Mouse (Mus musculus) bone marrow macrophage, adult 2 months (primary cell): ENCODE results near the gene Pex3. TPM values are rescaled to one million over a fixed set of nuclear protein-coding genes. Genes with fewer than 3 reads are reported as not detected.

Source experiments
- H3K27ac ChIP-seq: 2 replicates; pipeline ENCODE4 v1.5.1; 2012; ENCODE audit warnings: low read depth, low read length; ENCODE audit not compliant: insufficient read depth
- H3K4me1 ChIP-seq: 2 replicates; pipeline ENCODE4 v1.6.1; 2012; ENCODE audit warnings: low read length; ENCODE audit not compliant: control insufficient read depth, insufficient read depth
- H3K4me3 ChIP-seq: 2 replicates; pipeline ENCODE4 v1.5.1; 2012; ENCODE audit warnings: mild to moderate bottlenecking, low read length, moderate library complexity; ENCODE audit not compliant: insufficient read depth
- CTCF ChIP-seq: IDR thresholded peaks from 2 replicates; pipeline ENCODE4 v1.5.1; 2012; ENCODE audit warnings: low read depth, mild to moderate bottlenecking, low read length, moderate library complexity
- POLR2A ChIP-seq: IDR thresholded peaks from 2 replicates; pipeline ENCODE4 v1.6.1; 2012; ENCODE audit warnings: mild to moderate bottlenecking, low read depth, low read length, borderline replicate concordance
- polyA plus RNA-seq: library from polyadenylated mRNA; stranded (reverse); fragments of >200 nt; gene quantifications from 2 replicates; pipeline ENCODE4 v1.2.4, GENCODE M21; 2012; ENCODE audit not compliant: missing spikeins, insufficient read depth, insufficient read length

The Pex3 gene
- polyA plus RNA-seq, 1 experiment = 19.6 TPM

- TF ChIP-seq POLR2A = no peak
- TF ChIP-seq CTCF = no peak
- Histone ChIP-seq H3K27ac (no peak overlapping the region), H3K4me3 (no peak overlapping the region), H3K4me1 (peaks cover 39% of the 10 kb centered on the region)
Measured at GRCm38 (mm10) chr10:13496315-13496714, 56.6 kb downstream of the Pex3 start.

- no peak overlapping the region for H3K4me3 ChIP-seq
- peaks cover 25% of the 10 kb centered on the region for H3K4me1 ChIP-seq
- TF ChIP-seq CTCF = no peak
- TF ChIP-seq POLR2A = no peak
- no peak overlapping the region for H3K27ac ChIP-seq
Measured at GRCm38 (mm10) chr10:13493978-13494686, 58.8 kb downstream of the Pex3 start.

- no peak overlapping the region for H3K27ac ChIP-seq
- H3K4me1 ChIP-seq = peaks cover 2% of the 10 kb centered on the region; the same call in 1 of the 2 replicates
- TF ChIP-seq CTCF (no peak), POLR2A (no peak)
- no peak overlapping the region for H3K4me3 ChIP-seq
Measured at GRCm38 (mm10) chr10:13489671-13490070, 63.3 kb downstream of the Pex3 start.

- H3K4me1 ChIP-seq = peaks cover 2% of the 10 kb centered on the region; the same call in 1 of the 2 replicates
- no peak overlapping the region for H3K27ac ChIP-seq
- TF ChIP-seq CTCF = no peak
- no peak for TF ChIP-seq POLR2A
- no peak overlapping the region for H3K4me3 ChIP-seq
Measured at GRCm38 (mm10) chr10:13485958-13486357, 67.0 kb downstream of the Pex3 start.

- Histone ChIP-seq H3K27ac (no peak overlapping the region), H3K4me1 (peaks cover 4% of the 10 kb centered on the region; the same call in 1 of the 2 replicates), H3K4me3 (no peak overlapping the region)
- TF ChIP-seq POLR2A = no peak
- no peak for TF ChIP-seq CTCF
Measured at GRCm38 (mm10) chr10:13479341-13479740, 73.6 kb downstream of the Pex3 start.

- H3K4me1 ChIP-seq = peaks cover 10% of the 10 kb centered on the region
- no peak overlapping the region for H3K4me3 ChIP-seq
- TF ChIP-seq CTCF (no peak), POLR2A (no peak)
- no peak overlapping the region for H3K27ac ChIP-seq
Measured at GRCm38 (mm10) chr10:13475121-13475520, 77.8 kb downstream of the Pex3 start.

GRCm38 (mm10) chr10:13474568-13474955 is 78.4 kb downstream of the Pex3 start:
- Histone ChIP-seq H3K27ac (no peak overlapping the region), H3K4me3 (peak overlapping the region; percentile 80), H3K4me1 (peaks cover 16% of the 10 kb centered on the region)
- TF ChIP-seq CTCF (no peak), POLR2A (no peak)

Other genes with a start within 250 kb of the Pex3 start
- gene Phactr2, start 78.7 kb downstream of the Pex3 start, polyA plus RNA-seq = 25.7 and 26.0 TPM in 2 replicates
- gene Fuca2, start 53.6 kb downstream of the Pex3 start, polyA plus RNA-seq = 114 and 124 TPM in 2 replicates
- 4.5 and 5.5 TPM in 2 replicates for gene Adat2, start 248 bp downstream of the Pex3 start, polyA plus RNA-seq